Mouse (Mus musculus): ENCODE data around the gene Ugt1a8.

Gene Ugt1a8

DNA sequence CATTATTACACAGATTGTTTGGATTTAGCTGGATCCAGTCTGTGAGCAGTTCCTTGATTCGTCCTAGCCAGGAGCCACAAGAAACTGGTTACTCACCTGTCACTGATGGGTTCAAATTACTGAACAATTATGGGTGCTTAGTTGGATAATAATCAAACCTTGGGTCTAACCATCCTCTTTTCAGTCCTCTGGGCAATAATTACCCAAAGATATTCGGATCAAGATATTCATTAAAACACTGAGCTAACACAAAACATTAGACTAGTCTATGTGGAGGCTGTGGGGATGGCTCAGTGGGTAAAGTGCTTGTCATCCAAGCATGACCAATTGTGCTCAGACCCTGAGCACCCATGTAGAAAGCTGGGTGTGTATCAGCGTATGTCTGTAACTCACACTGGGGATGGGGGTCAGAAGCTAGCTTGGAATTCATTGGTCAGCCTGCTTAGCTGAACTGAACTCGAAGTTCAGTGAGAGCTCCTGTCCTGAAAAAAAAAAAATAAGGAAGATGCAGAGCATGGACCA, 148.3 kb downstream of the Ugt1a8 start:
- no peak for DNase-seq (ENCODE audit: low read depth, low spot score)

- DNase-seq (ENCODE audit: low read depth, low spot score) = no peak
Observed at GRCm38 (mm10) chr1:88237311-88237710, 149.7 kb downstream of the Ugt1a8 start.

DNA sequence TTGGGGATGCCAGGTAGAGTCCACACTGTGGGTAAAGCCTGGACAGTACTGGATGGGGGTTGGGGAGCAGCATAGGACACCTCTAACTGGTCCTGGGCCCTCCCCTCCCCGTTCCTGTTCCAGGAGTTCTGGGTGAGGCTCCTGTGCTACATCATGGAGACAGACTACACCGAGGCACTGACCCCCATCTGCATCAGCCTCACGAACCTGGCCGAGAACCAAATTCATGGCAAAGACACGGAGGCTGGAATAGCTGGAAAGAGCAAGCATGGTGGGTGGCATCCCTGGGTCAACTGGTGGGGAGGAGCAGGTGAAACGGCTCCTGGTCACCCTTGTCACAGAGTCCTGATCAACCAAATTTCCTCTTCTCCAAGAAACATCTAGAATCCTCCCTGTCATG, 151.2 kb downstream of the Ugt1a8 start:
- no peak for DNase-seq (ENCODE audit: low read depth, low spot score)

GRCm38 (mm10) chr1:88240072-88240471, 152.5 kb downstream of the Ugt1a8 start:
- no peak for DNase-seq (ENCODE audit: low read depth, low spot score)

GRCm38 (mm10) chr1:88240579-88240978, 153.0 kb downstream of the Ugt1a8 start:
- DNase-seq (ENCODE audit: low read depth, low spot score) = no peak

DNA sequence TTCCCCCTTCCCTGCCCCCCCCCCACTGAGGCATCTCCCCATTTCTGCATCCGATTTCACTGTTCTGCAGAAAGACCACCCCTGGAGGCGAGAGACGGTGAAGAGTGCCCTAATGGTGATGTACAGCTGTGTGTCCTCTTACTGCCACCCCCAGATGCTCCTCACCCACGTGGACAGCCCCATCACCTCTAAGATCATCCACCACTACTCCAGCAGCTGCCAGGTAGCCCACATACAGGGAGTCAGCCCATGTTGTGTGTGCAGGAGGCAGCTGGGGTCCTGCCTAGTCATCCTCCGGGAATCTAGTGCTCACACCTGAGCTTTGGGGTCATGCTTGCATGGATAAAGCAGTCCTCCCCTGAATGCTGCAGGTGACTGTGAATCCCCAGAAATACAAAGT, 156.2 kb downstream of the Ugt1a8 start:
- no peak for DNase-seq (ENCODE audit: low read depth, low spot score)

- no peak for DNase-seq (ENCODE audit: low read depth, low spot score)
Observed at GRCm38 (mm10) chr1:88245881-88246280, 158.3 kb downstream of the Ugt1a8 start.

- DNase-seq (ENCODE audit: low read depth, low spot score) = no peak
Observed at GRCm38 (mm10) chr1:88246386-88246785, 158.8 kb downstream of the Ugt1a8 start.

GRCm38 (mm10) chr1:88247660-88248059, 160.0 kb downstream of the Ugt1a8 start:
- DNase-seq (ENCODE audit: low read depth, low spot score) = no peak

GRCm38 (mm10) chr1:88248658-88249057, 161.0 kb downstream of the Ugt1a8 start:
- no peak for DNase-seq (ENCODE audit: low read depth, low spot score)

DNA sequence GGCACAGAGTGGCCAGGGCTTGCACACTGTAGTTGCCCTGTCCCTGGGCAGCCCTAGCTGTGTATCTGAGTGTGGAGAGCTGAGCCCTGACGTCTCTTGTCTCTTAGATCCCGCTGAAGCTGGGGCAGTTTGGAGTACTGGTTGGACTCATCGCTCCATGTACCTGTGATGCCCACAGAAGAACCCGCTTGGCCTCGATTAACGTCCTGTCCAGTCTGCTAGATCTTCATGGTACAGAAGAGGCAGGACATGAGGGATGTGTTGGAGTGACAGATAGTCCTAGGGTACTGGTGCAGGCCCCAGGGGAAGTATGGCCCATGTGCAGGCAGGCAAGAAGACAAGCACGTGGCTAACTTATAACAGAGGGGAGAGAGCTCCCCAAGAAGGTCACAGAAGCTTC, 162.0 kb downstream of the Ugt1a8 start:
- no peak for DNase-seq (ENCODE audit: low read depth, low spot score)

GRCm38 (mm10) chr1:88250023-88250422, 162.4 kb downstream of the Ugt1a8 start:
- no peak for DNase-seq (ENCODE audit: low read depth, low spot score)

- DNase-seq (ENCODE audit: low read depth, low spot score) = no peak
Observed at GRCm38 (mm10) chr1:88253106-88253505, 165.5 kb downstream of the Ugt1a8 start.

- no peak for DNase-seq (ENCODE audit: low read depth, low spot score)
Observed at GRCm38 (mm10) chr1:88253540-88253939, 165.9 kb downstream of the Ugt1a8 start.

DNA sequence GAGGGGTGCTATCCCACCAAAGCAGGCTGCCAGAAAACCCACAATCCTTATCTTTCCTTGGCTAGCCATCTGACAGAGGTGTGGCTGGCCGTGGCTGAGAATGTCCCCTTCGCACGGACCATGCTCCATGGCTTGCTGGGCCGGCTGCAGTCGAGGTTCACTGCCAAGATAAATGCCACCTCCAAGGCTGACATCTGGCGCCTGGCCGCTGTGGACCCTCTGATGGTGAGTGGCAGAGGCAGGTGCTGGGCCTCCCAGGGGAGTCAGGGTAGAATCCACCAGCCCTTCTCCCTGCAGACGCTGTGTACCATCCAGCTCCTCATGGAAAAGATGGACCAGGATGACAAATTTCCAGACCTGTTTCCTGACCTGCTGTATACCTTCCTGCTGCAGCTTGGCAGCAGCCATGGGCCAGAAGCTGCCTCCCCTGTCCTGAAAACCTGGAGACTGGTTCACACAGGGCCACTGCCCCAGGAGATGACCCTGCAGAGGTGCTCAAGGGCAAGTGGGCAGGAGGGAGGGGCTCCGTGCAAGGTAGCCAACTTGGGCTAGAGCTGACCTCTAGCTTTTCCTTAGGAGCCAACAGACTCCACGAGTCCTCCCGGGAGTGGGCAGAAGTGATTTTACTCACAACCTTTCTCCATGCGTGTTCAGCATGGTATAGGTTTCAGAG, 167.3 kb downstream of the Ugt1a8 start:
- DNase-seq (ENCODE audit: low read depth, low spot score) = no peak

DNA sequence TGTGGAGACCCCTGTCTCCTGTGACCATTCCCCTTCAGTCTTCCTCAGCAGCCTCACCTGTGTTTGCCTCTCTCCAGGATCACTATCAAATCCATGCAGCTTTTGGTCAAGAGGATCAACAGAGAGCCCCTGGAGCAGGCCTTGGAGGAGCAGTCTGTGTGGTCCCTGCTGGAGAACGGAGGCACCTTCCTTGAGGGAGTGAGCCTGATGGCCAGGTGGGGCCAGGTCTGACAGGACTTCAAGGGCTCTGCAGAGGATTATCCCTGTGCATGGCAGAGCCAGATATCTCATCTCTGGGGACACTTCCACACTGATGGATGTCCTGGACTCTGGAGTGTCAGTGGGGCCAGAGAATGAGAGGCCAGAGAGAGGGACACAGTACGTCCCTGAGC, 167.8 kb downstream of the Ugt1a8 start:
- DNase-seq (ENCODE audit: low read depth, low spot score) = no peak

DNA sequence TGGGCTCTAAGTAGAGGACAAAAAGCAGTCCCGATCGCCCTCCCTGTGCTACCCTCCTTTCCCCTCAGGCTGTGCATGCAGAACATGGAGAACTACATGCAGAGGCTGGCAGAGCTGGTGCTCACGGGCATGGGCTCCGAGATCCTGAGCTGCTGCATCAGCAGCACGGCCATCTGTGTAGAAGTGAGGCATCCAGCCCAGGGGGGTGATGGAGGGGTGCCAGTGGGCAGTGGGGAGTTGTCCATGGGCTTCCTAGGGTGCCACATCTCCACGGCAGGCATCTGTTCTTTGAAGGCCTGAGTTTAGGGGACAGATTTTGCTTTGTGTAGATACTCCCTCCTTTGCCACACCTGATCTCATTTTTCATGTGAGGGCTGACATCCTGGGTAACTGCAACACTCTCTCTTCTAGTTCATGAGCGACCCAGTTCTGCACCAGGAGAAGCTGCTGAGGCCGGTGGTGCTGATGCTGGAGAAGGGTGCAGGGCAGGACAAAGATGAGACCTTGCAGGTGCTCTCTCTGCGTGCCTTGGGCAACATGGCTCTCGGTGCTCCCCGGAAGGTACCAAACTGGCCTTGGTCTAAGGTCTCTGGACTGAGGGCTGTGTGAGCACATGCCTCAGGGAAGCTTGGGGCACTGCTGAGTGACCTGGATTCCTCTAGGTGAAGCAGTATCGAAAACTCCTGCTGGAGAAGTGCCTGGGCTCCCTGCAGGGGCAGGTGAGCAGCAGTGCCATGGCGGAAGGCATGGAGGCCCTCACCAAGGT, 168.6 kb downstream of the Ugt1a8 start:
- DNase-seq (ENCODE audit: low read depth, low spot score) = no peak

DNA sequence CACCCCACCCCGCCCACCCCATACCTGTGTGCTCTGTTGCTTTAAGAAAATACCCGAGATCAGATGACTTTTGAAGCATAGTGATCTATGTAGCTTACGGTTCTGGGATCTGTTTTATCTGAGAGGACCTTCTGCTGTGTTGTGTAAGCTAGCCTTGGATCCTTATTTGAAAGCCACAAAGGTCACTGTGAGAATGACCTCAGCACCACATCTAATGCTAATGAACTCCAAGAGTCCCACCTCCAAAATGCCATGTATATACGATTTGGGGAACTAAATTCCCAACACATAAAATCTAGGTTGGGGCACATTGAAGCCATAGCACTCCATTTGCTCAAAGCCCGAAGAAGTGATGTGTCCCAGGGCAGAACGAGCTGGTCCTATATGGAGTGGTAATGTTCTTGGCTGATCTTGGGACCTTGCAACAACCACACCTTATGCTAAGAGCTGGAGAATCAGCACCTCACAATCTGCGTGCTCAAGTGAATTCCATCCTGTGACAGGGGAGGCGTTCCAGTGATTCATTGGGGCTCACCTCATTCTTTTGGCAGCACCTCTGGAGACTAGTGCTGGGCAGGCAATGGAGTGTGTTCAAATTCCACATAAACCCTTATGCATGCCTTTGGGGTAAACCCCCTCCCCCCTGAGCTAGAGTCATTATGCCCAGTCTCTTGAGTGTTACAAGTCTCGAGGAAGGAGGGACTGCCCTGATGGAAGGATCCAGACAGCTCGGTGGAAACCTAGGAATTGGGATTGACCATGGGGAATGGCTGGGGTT, 169.5 kb downstream of the Ugt1a8 start:
- no peak for DNase-seq (ENCODE audit: low read depth, low spot score)

DNA sequence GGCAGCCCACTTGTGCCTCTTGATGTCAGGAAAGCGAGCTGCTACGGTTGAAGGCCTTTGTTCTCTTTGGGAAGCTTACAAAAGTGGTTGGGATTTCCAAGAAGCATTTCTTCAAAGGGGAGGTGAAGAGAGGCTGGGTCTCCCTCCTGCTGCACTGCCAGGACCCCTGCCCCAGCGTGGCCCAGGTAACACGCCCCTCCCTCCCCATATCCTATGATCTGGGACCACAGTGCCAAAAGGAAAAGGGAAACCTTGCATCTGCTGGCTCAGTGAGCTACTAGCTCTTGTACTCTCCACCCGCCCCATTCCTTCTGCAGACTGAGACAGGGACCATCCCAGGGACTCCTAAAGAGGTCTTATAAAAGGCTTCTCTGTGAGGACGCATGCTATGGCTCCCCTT, 170.1 kb downstream of the Ugt1a8 start:
- no peak for DNase-seq (ENCODE audit: low read depth, low spot score)

DNA sequence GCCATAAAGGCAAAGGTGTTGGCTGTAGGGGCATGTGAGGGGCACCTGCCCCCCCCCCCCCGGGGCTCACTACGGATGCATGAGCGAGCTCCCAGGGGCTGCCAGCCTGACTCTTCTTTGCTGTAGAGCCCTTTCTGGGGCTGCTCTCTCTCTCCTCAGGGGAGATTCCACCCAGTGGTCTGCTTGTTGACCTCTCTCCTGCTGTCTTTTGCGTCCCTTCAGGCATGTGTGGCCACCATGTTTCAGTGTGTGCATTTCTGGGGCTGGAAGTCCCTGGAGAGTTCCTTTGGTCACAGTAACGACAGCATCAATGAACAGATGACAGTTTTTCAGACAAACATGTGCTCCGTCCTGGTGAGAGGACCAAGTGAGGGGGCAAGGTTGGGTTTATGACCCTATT, 170.7 kb downstream of the Ugt1a8 start:
- DNase-seq (ENCODE audit: low read depth, low spot score) = no peak

DNA sequence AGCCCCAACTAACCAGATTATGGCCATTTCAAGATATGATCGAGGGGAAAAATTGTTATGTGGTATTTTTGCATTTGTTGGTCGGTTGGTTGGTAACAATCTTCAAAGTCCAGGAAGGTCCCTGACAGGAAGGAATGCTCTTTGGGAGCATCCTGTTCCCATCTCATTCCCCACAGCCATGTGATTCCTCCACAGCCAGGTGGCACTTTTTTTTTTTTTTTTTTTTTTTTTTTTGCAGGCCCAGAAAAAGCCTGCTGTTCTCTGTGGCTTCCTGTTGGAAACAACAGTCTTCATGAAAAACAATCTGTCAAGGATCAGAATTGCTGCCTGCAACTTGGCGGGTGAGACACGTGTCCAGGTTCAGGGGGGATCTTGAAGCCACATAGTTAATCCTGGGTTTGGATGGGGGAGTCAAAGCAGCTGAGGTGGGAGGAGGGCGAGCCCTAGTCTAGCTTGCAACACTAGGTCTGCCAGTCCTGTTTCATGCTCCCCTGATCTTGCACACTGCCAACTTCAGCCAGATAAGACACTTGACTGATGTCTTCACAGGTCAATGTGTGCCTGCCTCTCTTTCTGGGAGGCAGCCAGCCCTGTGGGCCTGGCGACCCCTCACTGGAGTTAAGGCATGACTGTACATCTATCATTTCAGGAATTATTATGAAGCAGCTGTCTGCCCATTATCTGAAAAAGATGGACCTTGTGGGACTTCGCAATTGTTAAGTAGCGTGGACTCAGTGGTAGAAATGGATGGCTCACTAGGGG, 171.4 kb downstream of the Ugt1a8 start:
- DNase-seq (ENCODE audit: low read depth, low spot score) = no peak

- no peak for DNase-seq (ENCODE audit: low read depth, low spot score)
Observed at GRCm38 (mm10) chr1:88259643-88260024, 172.0 kb downstream of the Ugt1a8 start.
